Comparison of ENCODE assay signal across 28 mouse cellular contexts in the genomic region with DNA sequence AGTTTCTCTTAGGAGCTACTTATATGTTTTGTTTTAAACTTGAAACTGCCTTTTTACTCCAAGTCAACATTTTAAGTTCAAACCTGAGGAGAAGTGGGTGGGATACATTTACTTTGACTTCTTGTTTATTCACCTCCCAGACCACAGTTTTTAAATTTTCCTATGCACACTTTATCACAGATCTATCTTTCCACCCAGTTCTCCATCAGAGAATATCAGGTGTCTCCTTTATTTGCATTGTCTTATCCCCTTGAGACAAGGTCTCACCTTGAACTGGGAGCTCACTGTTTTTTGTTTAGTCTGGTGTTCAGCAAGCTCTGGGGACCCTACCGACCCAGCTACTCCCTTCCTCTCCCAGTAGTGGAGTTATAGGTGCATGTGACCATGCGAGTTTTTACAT.
"Had no signal": no experiment of that assay in that cellular context is flagged by ENCODE, and none has a peak within 500 bp of the region (broad histone marks: within the 10 kb centered on the region; RNA-seq: fewer than 3 reads in every experiment).

No protein-coding gene starts in this region.

- H3K4me3 ChIP-seq: gastrocnemius, adult 2 months; heart, adult 2 months; heart, embryonic 13.5 days; heart, embryonic 15.5 days; hindbrain, embryonic 13.5 days; hindbrain, embryonic 15.5 days; kidney, embryonic 15.5 days; limb, embryonic 13.5 days; limb, embryonic 15.5 days; liver, embryonic 13.5 days had no signal

- H3K27ac ChIP-seq: gastrocnemius, adult 2 months; heart, adult 2 months; heart, embryonic 13.5 days; heart, embryonic 15.5 days; hindbrain, embryonic 13.5 days; hindbrain, embryonic 15.5 days; hindbrain, postnatal 0 days; kidney, embryonic 15.5 days; kidney, postnatal 0 days; limb, embryonic 13.5 days; limb, embryonic 15.5 days; liver, embryonic 13.5 days had no signal

- H3K27me3 ChIP-seq: heart, embryonic 13.5 days; heart, embryonic 15.5 days; hindbrain, embryonic 13.5 days; hindbrain, embryonic 15.5 days; kidney, embryonic 15.5 days; limb, embryonic 13.5 days; limb, embryonic 15.5 days; liver, embryonic 13.5 days had no signal

- H3K9ac ChIP-seq: heart, embryonic 13.5 days; heart, embryonic 15.5 days; hindbrain, embryonic 13.5 days; hindbrain, embryonic 15.5 days; kidney, embryonic 15.5 days; limb, embryonic 13.5 days; limb, embryonic 15.5 days; liver, embryonic 13.5 days had no signal

- H3K4me2 ChIP-seq: heart, embryonic 11.5 days; heart, embryonic 13.5 days; heart, embryonic 15.5 days; hindbrain, embryonic 13.5 days; hindbrain, embryonic 15.5 days; kidney, embryonic 15.5 days; limb, embryonic 13.5 days; limb, embryonic 15.5 days; liver, embryonic 11.5 days; liver, embryonic 13.5 days had no signal

- H3K9me3 ChIP-seq: heart, embryonic 13.5 days; heart, embryonic 15.5 days; hindbrain, embryonic 13.5 days; hindbrain, embryonic 15.5 days; kidney, embryonic 15.5 days; limb, embryonic 13.5 days; limb, embryonic 15.5 days; liver, embryonic 13.5 days had no signal

- H3K4me1 ChIP-seq: heart, embryonic 13.5 days; heart, embryonic 15.5 days; hindbrain, embryonic 13.5 days; hindbrain, embryonic 15.5 days; kidney, embryonic 15.5 days; limb, embryonic 13.5 days; limb, embryonic 15.5 days; liver, embryonic 13.5 days had no signal

- H3K36me3 ChIP-seq: heart, embryonic 13.5 days; heart, embryonic 15.5 days; hindbrain, embryonic 13.5 days; hindbrain, embryonic 15.5 days; kidney, embryonic 15.5 days; limb, embryonic 13.5 days; limb, embryonic 15.5 days; liver, embryonic 13.5 days had no signal

- ATAC-seq: hindbrain, postnatal 0 days; intestine, embryonic 16.5 days had no signal

- DNase-seq: gastrocnemius, adult 2 months; gastrocnemius, postnatal 10 days; gastrocnemius, postnatal 25 days; heart, adult 11 months; heart, adult 2 months; heart, postnatal 14 days; heart, postnatal 36 days; kidney, adult 11 months; kidney, adult 2 months; kidney, adult 9 months; kidney, postnatal 14 days; kidney, postnatal 36 days; layer of hippocampus, adult 9-11 months; layer of hippocampus, postnatal 36 days; left cerebral cortex, postnatal 4 days; liver, embryonic 13.5 days had no signal
